In the genomic region with DNA sequence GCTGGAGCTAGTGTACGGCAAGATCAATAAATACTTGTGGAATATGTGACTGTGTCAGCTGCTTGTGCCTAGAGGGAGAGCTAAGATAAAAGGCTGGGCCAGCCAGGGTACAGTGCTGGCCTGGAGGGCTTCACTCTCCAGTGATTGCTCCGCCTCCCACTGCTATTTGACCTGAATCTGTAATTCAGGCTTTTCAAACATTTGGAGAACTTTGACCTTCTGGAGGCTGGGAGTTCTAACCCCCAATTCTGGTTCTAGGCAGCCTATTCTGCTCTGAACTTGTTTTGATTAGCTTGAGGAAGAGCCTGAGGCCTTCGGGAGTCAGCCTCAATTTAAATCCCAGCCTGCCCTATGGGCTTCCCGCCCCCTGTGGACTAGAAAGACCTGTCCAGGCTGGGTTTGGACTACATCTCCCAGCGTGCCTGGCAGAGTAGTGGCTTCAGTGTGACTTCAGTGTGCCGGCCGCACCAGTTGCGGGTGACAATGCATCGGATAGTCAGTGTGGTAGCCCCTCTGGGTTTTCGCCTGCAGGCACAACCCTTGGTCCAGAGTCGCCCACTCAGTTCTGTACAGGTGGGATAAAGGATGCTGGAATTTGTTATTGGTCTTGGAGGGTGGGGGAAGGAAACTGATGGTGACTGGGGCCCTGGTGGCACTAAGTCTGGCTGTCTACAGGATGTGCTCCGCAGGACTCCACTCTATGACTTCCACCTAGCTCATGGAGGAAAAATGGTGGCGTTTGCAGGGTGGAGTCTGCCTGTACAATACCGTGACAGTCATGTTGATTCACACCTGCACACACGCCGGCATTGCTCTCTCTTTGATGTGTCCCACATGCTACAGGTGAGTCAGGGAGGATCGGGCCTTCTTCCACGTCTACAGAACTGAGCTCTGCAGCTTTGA, we compare ENCODE assay signal across 9 mouse cellular contexts. TPM values are rescaled to one million over a fixed set of nuclear protein-coding genes. Genes with fewer than 3 reads are reported as not detected.
DNase-seq lines count a peak whose midpoint lies in the region; ATAC-seq and TF ChIP-seq lines count a peak whose summit lies in the region.
"Had no signal": no experiment of that assay in that cellular context is flagged by ENCODE, and none has a peak within 500 bp of the region (broad histone marks: within the 10 kb centered on the region; RNA-seq: fewer than 3 reads in every experiment).

Gene Amt, plus strand, starts transcription at position 401 of the 903 bp plus-strand sequence.

- no peak for TF ChIP-seq EP300 in lung, postnatal 0 days (IDR thresholded peaks at IDR 0.05)

- H3K27ac ChIP-seq in heart, embryonic 16.5 days (ENCODE audit: low read length) = peak within 1 kb of the TSS; percentile 37; the same call in 1 of the 2 replicates
- 0 out of 2 replicates have a peak within 1 kb of the TSS, but pooled peaks have one; percentile 26 for H3K27ac ChIP-seq in lung, postnatal 0 days (ENCODE audit: low read length)

- 0 out of 2 replicates have a peak, but pooled peaks have one; percentile 14 for ATAC-seq in heart, embryonic 16.5 days (replicated peaks; ENCODE audit: extremely low read depth, insufficient read depth, low FRiP score)
- peak; percentile 78 for ATAC-seq in lung, postnatal 0 days

- no peak for DNase-seq in heart, adult 11 months
- peak; percentile 57 to 63 for DNase-seq in cerebellum, adult 18-20 months
- peak; percentile 48 for DNase-seq in forelimb bud, embryonic 11.5 days (ENCODE audit: low read depth, low spot score)
- DNase-seq in kidney, postnatal 4 days = peak; percentile 73 to 84
- DNase-seq in lung, postnatal 0 days (ENCODE audit: low spot score) = peak; percentile 39
- DNase-seq in yolk sac, embryonic 10.5 days (ENCODE audit: low spot score) = peak; percentile 91
- DNase-seq in thymus, postnatal 10 days (ENCODE audit: low spot score in 2 of 2) = no peak

- H3K27me3 ChIP-seq in heart, embryonic 16.5 days (ENCODE audit: control insufficient read depth, insufficient read depth, low read length) = no peaks in the 10 kb centered on the region
- no peaks in the 10 kb centered on the region for H3K27me3 ChIP-seq in lung, postnatal 0 days (replicated peaks; ENCODE audit: insufficient read depth, low read length)

- H3K9ac ChIP-seq in heart, embryonic 16.5 days (ENCODE audit: low read length) = peak within 1 kb of the TSS; percentile 38
- no peak within 1 kb of the TSS for H3K9ac ChIP-seq in lung, postnatal 0 days (replicated peaks; ENCODE audit: low read depth)

- H3K4me2 ChIP-seq in heart, embryonic 16.5 days (ENCODE audit: low read depth, low read length) = peak within 1 kb of the TSS; percentile 55
- peak within 1 kb of the TSS; percentile 27; the same call in 1 of the 2 replicates for H3K4me2 ChIP-seq in lung, postnatal 0 days (replicated peaks; ENCODE audit: low read depth, low read length)

- no peaks in the 10 kb centered on the region for H3K4me1 ChIP-seq in heart, embryonic 16.5 days (ENCODE audit: control insufficient read depth, insufficient read depth, low read length)
- no peaks in the 10 kb centered on the region for H3K4me1 ChIP-seq in lung, postnatal 0 days (ENCODE audit: insufficient read depth, low read depth, low read length)

- 0 out of 2 replicates have a peak, but pooled peaks have one; percentile 5 for TF ChIP-seq CTCF in lung, postnatal 0 days (IDR thresholded peaks at IDR 0.05)

- peak within 1 kb of the TSS; percentile 36 for H3K4me3 ChIP-seq in heart, embryonic 16.5 days (ENCODE audit: low read length)
- H3K4me3 ChIP-seq in lung, postnatal 0 days (ENCODE audit: low read depth, low read length) = no peak within 1 kb of the TSS
- H3K4me3 ChIP-seq: megakaryocyte, embryonic 14.5 days had no signal

- H3K9me3 ChIP-seq in heart, embryonic 16.5 days (replicated peaks; ENCODE audit: control insufficient read depth, low read length) = no peaks in the 10 kb centered on the region
- no peaks in the 10 kb centered on the region for H3K9me3 ChIP-seq in lung, postnatal 0 days (ENCODE audit: low read length)
- H3K9me3 ChIP-seq: megakaryocyte, embryonic 14.5 days had no signal

- WGBS in heart, embryonic 16.5 days = 33% methylated on average over 18 of the region's 18 CpGs
- 25% methylated on average over 18 of the region's 18 CpGs for WGBS in lung, postnatal 0 days

- peaks cover 13% of the 10 kb centered on the region; the same call in 1 of the 2 replicates for H3K36me3 ChIP-seq in heart, embryonic 16.5 days (ENCODE audit: control insufficient read depth, insufficient read depth)
- no peaks in the 10 kb centered on the region for H3K36me3 ChIP-seq in lung, postnatal 0 days (ENCODE audit: insufficient read depth, low read length)

RNA-seq across cellular contexts. Expression of gene Amt, which starts in this region (rescaled TPM):
- 8.1 and 8.7 TPM in 2 replicates for polyA plus RNA-seq in heart, embryonic 16.5 days (2015; fragmentation: Nextera tagmentation; extraction: Ambion mirVana)
- 9.2 and 9.8 TPM in 2 replicates for polyA plus RNA-seq in lung, postnatal 0 days (2015; fragmentation: Nextera tagmentation; extraction: Ambion mirVana)

Comparison
In these comparisons a context has a peak if more than half of its experiments do, and no peak if none do; other contexts are left out.
1. DNase-seq: peak in cerebellum, adult 18-20 months (2 of 2), forelimb bud, embryonic 11.5 days (single experiment), kidney, postnatal 4 days (2 of 2), lung, postnatal 0 days (single experiment) and yolk sac, embryonic 10.5 days (single experiment); none in heart, adult 11 months (single experiment) and thymus, postnatal 10 days (0 of 2).